Mouse (Mus musculus) R1 (cell line): ENCODE data around the gene Slc34a3.
"Not testable (repeated sequence)": the region's sequence is repeated elsewhere in the genome, so short reads cannot be mapped to it uniquely, and the experiment has no call there.

Experiments
- DNase-seq: peaks from one replicate; pipeline ENCODE4 v3.0.0-alpha.2; 2018; ENCODE audit warnings: low read depth, low spot score

Gene Slc34a3

GRCm38 (mm10) chr2:25234050-25234449 lies at the start of gene Slc34a3:
TSS of gene Slc34a3 (minus strand) at chr2:25234364.
- DNase-seq: no peak

- DNase-seq: peak; percentile 93
Measured at GRCm38 (mm10) chr2:25278928-25279882, 45.0 kb upstream of the Slc34a3 start.

GRCm38 (mm10) chr2:25273010-25273409 lies 38.8 kb upstream of the Slc34a3 start:
- no peak for DNase-seq

- no peak for DNase-seq
Measured at GRCm38 (mm10) chr2:25272515-25272914, 38.4 kb upstream of the Slc34a3 start.

- DNase-seq: peak; percentile 97
Measured at GRCm38 (mm10) chr2:25271827-25272511, 37.8 kb upstream of the Slc34a3 start, which contains the start of the genes Ssna1 and Anapc2. TSS of gene Ssna1 (minus strand) at chr2:25272438. TSS of gene Anapc2 (plus strand) at chr2:25272478.

- DNase-seq: no peak
Measured at GRCm38 (mm10) chr2:25267746-25268309, 33.7 kb upstream of the Slc34a3 start.

GRCm38 (mm10) chr2:25267241-25267640 lies 33.1 kb upstream of the Slc34a3 start:
- DNase-seq: no peak

GRCm38 (mm10) chr2:25266720-25267119 lies 32.6 kb upstream of the Slc34a3 start:
- no peak for DNase-seq

GRCm38 (mm10) chr2:25265897-25266656 lies 31.9 kb upstream of the Slc34a3 start:
- no peak for DNase-seq

GRCm38 (mm10) chr2:25264851-25265250 lies 30.7 kb upstream of the Slc34a3 start:
- DNase-seq: no peak

- no peak for DNase-seq
Measured at GRCm38 (mm10) chr2:25264286-25264660, 30.1 kb upstream of the Slc34a3 start.

- no peak for DNase-seq
Measured at GRCm38 (mm10) chr2:25263623-25264285, 29.6 kb upstream of the Slc34a3 start.

GRCm38 (mm10) chr2:25262795-25263622 lies 28.8 kb upstream of the Slc34a3 start:
- DNase-seq: no peak

- peak; percentile 100 for DNase-seq
Measured at GRCm38 (mm10) chr2:25262291-25262767, 28.2 kb upstream of the Slc34a3 start, which contains the start of gene Tprn. TSS of gene Tprn (plus strand) at chr2:25262618.

GRCm38 (mm10) chr2:25261870-25262269 lies 27.7 kb upstream of the Slc34a3 start:
- no peak for DNase-seq

GRCm38 (mm10) chr2:25258887-25259286 lies 24.7 kb upstream of the Slc34a3 start:
- peak; percentile 77 for DNase-seq

- not testable (repeated sequence) for DNase-seq
Measured at GRCm38 (mm10) chr2:25257250-25257649, 23.1 kb upstream of the Slc34a3 start.

- DNase-seq: peak; percentile 89
Measured at GRCm38 (mm10) chr2:25256443-25257109, 22.4 kb upstream of the Slc34a3 start.

GRCm38 (mm10) chr2:25255284-25255779 lies 21.2 kb upstream of the Slc34a3 start, which contains the start of gene Tmem203:
TSS of gene Tmem203 (plus strand) at chr2:25255439.
- DNase-seq: peak; percentile 96
